Mouse (Mus musculus) liver, adult 10 weeks (tissue): ENCODE results near the gene Mybphl. TPM values are rescaled to one million over a fixed set of nuclear protein-coding genes. Genes with fewer than 3 reads are reported as not detected.

ENCODE experiments used
- polyA plus RNA-seq: library from polyadenylated mRNA; stranded (reverse); fragments of 350-450 nt; fragmentation: Illumina TruSeq; extraction: RNeasy Lipid Tissue Mini Kit (QIAGEN cat#74804); gene quantifications from one replicate; pipeline ENCODE4 v1.2.3, GENCODE M21; 2014; ENCODE audit warnings: low read depth, low replicate concordance

Gene Mybphl
- polyA plus RNA-seq: not detected

GRCm38 (mm10) chr3:108364270-108364995 is at the start of gene Mybphl:
TSS of gene Mybphl (plus strand) at chr3:108364911.

DNA sequence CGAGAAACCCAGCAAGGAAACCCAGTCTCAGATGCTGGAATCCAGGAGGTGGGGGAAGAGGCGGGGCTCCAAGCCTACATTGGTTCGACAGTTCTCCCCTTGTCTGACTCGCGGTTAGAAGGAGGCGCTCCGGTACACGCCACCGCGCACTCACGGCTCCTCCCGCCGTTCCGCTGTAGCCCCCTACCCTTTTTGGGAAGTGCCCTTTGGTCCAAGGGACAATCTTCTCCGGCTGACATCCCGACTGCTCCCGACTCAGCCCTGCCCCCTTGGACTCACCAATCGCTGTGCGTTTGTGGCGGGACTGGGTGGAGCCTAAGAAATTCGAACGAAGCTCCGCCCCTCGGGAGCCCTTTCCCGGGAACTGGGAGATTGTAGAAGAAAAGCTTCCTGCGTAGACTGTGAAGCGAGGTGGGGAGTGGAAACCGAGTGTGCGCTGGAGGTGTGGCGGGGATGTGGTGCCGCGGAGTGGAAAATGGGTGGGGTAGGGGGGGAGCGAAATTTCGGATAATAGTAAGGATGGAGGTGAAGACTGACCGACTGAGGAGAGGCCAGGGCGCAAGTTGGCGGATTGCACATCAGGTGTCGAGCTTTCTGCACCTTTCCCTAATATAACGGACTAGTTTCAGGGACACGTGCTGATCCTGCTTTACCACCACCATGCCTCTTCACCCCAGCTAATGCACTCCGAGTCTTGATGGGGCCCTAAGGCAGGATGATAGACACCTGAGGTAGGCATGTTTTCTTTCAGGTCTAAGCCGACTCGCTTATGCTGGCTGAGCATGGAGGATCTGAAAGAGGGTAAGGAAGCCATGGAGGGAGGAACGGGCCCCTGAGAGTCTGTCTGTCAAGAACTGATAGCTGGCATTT is 19.0 kb downstream of the Mybphl start, which contains the start of gene Psrc1:
TSS of gene Psrc1 (plus strand) at position 355 of the 870 bp plus-strand sequence.

GRCm38 (mm10) chr3:108414857-108415830 is 50.4 kb downstream of the Mybphl start, which contains the start of gene Celsr2:
TSS of gene Celsr2 (minus strand) at chr3:108415552.

Other genes with a start within 250 kb of the Mybphl start
- gene Gnai3, start 218.8 kb upstream of the Mybphl start, polyA plus RNA-seq: 137 TPM
- gene Gpr61, start 210.0 kb upstream of the Mybphl start, polyA plus RNA-seq: not detected
- 2.5 TPM for gene Amigo1, start 178.6 kb upstream of the Mybphl start, polyA plus RNA-seq
- 2.0 TPM for gene Cyb561d1, start 163.7 kb upstream of the Mybphl start, polyA plus RNA-seq
- gene Atxn7l2, start 154.0 kb upstream of the Mybphl start, polyA plus RNA-seq: not detected
- gene Sypl2, start 138.3 kb upstream of the Mybphl start, polyA plus RNA-seq: not detected
- 96.0 TPM for gene Psma5, start 108.0 kb upstream of the Mybphl start, polyA plus RNA-seq
- 5.6 TPM for gene Sort1, start 80.8 kb upstream of the Mybphl start, polyA plus RNA-seq
- gene Psrc1, start 18.9 kb downstream of the Mybphl start, polyA plus RNA-seq: not detected
- not detected for gene Celsr2, start 50.6 kb downstream of the Mybphl start, polyA plus RNA-seq
- 12.8 TPM for gene Sars, start 80.3 kb downstream of the Mybphl start, polyA plus RNA-seq
- not detected for gene 1700013F07Rik, start 169.2 kb downstream of the Mybphl start, polyA plus RNA-seq
- 0.42 TPM for gene 5330417C22Rik, start 171.6 kb downstream of the Mybphl start, polyA plus RNA-seq
- gene Tmem167b, start 197.6 kb downstream of the Mybphl start, polyA plus RNA-seq: 43.0 TPM
- gene Taf13, start 206.8 kb downstream of the Mybphl start, polyA plus RNA-seq: 42.8 TPM
- 4.4 TPM for gene Wdr47, start 226.4 kb downstream of the Mybphl start, polyA plus RNA-seq